Mouse (Mus musculus): ENCODE measurements at regions not wholly inside any gene's neighbourhood (a gene's known extent, or its start where the extent isn't known, plus 50 kb on each side); places are given as distances from the start of the nearest gene placed in this dataset.

- ATAC-seq = no peak
- Histone ChIP-seq H3K4me3 (ENCODE audit: low read depth, low read length) (no peak overlapping the region), H3K27me3 (replicated peaks; ENCODE audit: control insufficient read depth, insufficient read depth, low read length) (no peaks in the 10 kb centered on the region), H3K36me3 (ENCODE audit: control insufficient read depth, insufficient read depth) (no peaks in the 10 kb centered on the region), H3K9me3 (ENCODE audit: control insufficient read depth) (no peaks in the 10 kb centered on the region), H3K9ac (ENCODE audit: low read depth, low read length) (no peak overlapping the region), H3K4me1 (replicated peaks; ENCODE audit: control insufficient read depth, insufficient read depth, low read length) (no peaks in the 10 kb centered on the region), H3K27ac (ENCODE audit: low read depth, low read length) (no peak overlapping the region), H3K4me2 (replicated peaks; ENCODE audit: low read depth) (no peak overlapping the region)
- 64% methylated on average over 5 of the region's 5 CpGs for WGBS
- TF ChIP-seq CTCF (IDR thresholded peaks at IDR 0.05; ENCODE audit: low read depth) = no peak
Observed at GRCm38 (mm10) chr13:101368170-101368569, 399.8 kb downstream of the Pik3r1 start.

- H3K9me3 ChIP-seq (ENCODE audit: control insufficient read depth) = no peaks in the 10 kb centered on the region
- no peak overlapping the region for H3K4me2 ChIP-seq (replicated peaks; ENCODE audit: low read depth)
- TF ChIP-seq CTCF (IDR thresholded peaks at IDR 0.05; ENCODE audit: low read depth) = no peak
- H3K27me3 ChIP-seq (replicated peaks; ENCODE audit: control insufficient read depth, insufficient read depth, low read length) = no peaks in the 10 kb centered on the region
- ATAC-seq = no peak
- H3K9ac ChIP-seq (ENCODE audit: low read depth, low read length) = no peak overlapping the region
- H3K27ac ChIP-seq (ENCODE audit: low read depth, low read length) = no peak overlapping the region
- H3K36me3 ChIP-seq (ENCODE audit: control insufficient read depth, insufficient read depth) = no peaks in the 10 kb centered on the region
- 87% methylated on average over 3 of the region's 3 CpGs for WGBS
- no peaks in the 10 kb centered on the region for H3K4me1 ChIP-seq (replicated peaks; ENCODE audit: control insufficient read depth, insufficient read depth, low read length)
- no peak overlapping the region for H3K4me3 ChIP-seq (ENCODE audit: low read depth, low read length)
Observed at GRCm38 (mm10) chr13:101355363-101355762, 412.7 kb downstream of the Pik3r1 start.

GRCm38 (mm10) chr13:101351123-101351522 lies 416.9 kb downstream of the Pik3r1 start:
- WGBS = 71% methylated on average over 4 of the region's 4 CpGs
- no peak overlapping the region for H3K4me3 ChIP-seq (ENCODE audit: low read depth, low read length)
- no peaks in the 10 kb centered on the region for H3K4me1 ChIP-seq (replicated peaks; ENCODE audit: control insufficient read depth, insufficient read depth, low read length)
- TF ChIP-seq CTCF (IDR thresholded peaks at IDR 0.05; ENCODE audit: low read depth) = no peak
- no peaks in the 10 kb centered on the region for H3K27me3 ChIP-seq (replicated peaks; ENCODE audit: control insufficient read depth, insufficient read depth, low read length)
- H3K9me3 ChIP-seq (ENCODE audit: control insufficient read depth) = no peaks in the 10 kb centered on the region
- ATAC-seq = no peak
- no peak overlapping the region for H3K27ac ChIP-seq (ENCODE audit: low read depth, low read length)
- H3K4me2 ChIP-seq (replicated peaks; ENCODE audit: low read depth) = no peak overlapping the region
- H3K9ac ChIP-seq (ENCODE audit: low read depth, low read length) = no peak overlapping the region
- H3K36me3 ChIP-seq (ENCODE audit: control insufficient read depth, insufficient read depth) = no peaks in the 10 kb centered on the region

GRCm38 (mm10) chr13:101349354-101349753 lies 418.7 kb downstream of the Pik3r1 start:
- no peak for TF ChIP-seq CTCF (IDR thresholded peaks at IDR 0.05; ENCODE audit: low read depth)
- WGBS = 83% methylated on average over 2 of the region's 2 CpGs

GRCm38 (mm10) chr13:101338280-101338872 lies 429.6 kb downstream of the Pik3r1 start:
- Histone ChIP-seq H3K9ac (ENCODE audit: low read depth, low read length) (no peak overlapping the region), H3K27ac (ENCODE audit: low read depth, low read length) (no peak overlapping the region), H3K4me3 (ENCODE audit: low read depth, low read length) (no peak overlapping the region), H3K27me3 (replicated peaks; ENCODE audit: control insufficient read depth, insufficient read depth, low read length) (no peaks in the 10 kb centered on the region), H3K4me2 (replicated peaks; ENCODE audit: low read depth) (no peak overlapping the region), H3K36me3 (ENCODE audit: control insufficient read depth, insufficient read depth) (no peaks in the 10 kb centered on the region), H3K4me1 (replicated peaks; ENCODE audit: control insufficient read depth, insufficient read depth, low read length) (no peaks in the 10 kb centered on the region), H3K9me3 (ENCODE audit: control insufficient read depth) (no peaks in the 10 kb centered on the region)
- 89% methylated on average over 3 of the region's 3 CpGs for whole genome bisulfite sequencing
- ATAC-seq = no peak
- no peak for TF ChIP-seq CTCF (IDR thresholded peaks at IDR 0.05; ENCODE audit: low read depth)

More at GRCm38 (mm10) chr13:101349354-101349753, 418.7 kb downstream of the Pik3r1 start:
- no peak for ATAC-seq
- Histone ChIP-seq H3K36me3 (ENCODE audit: control insufficient read depth, insufficient read depth) (no peaks in the 10 kb centered on the region), H3K27ac (ENCODE audit: low read depth, low read length) (no peak overlapping the region), H3K4me2 (replicated peaks; ENCODE audit: low read depth) (no peak overlapping the region), H3K9ac (ENCODE audit: low read depth, low read length) (no peak overlapping the region), H3K4me3 (ENCODE audit: low read depth, low read length) (no peak overlapping the region), H3K9me3 (ENCODE audit: control insufficient read depth) (no peaks in the 10 kb centered on the region), H3K4me1 (replicated peaks; ENCODE audit: control insufficient read depth, insufficient read depth, low read length) (no peaks in the 10 kb centered on the region), H3K27me3 (replicated peaks; ENCODE audit: control insufficient read depth, insufficient read depth, low read length) (no peaks in the 10 kb centered on the region)

GRCm38 (mm10) chr13:101318621-101319020 lies 449.4 kb downstream of the Pik3r1 start:
- no peak overlapping the region for H3K27ac ChIP-seq (ENCODE audit: low read depth, low read length)
- no peaks in the 10 kb centered on the region for H3K36me3 ChIP-seq (ENCODE audit: control insufficient read depth, insufficient read depth)
- TF ChIP-seq CTCF (IDR thresholded peaks at IDR 0.05; ENCODE audit: low read depth) = no peak
- H3K27me3 ChIP-seq (replicated peaks; ENCODE audit: control insufficient read depth, insufficient read depth, low read length) = no peaks in the 10 kb centered on the region
- H3K4me3 ChIP-seq (ENCODE audit: low read depth, low read length) = no peak overlapping the region
- 72% methylated on average over 4 of the region's 4 CpGs for WGBS
- no peak overlapping the region for H3K4me2 ChIP-seq (replicated peaks; ENCODE audit: low read depth)
- no peak for ATAC-seq
- no peaks in the 10 kb centered on the region for H3K4me1 ChIP-seq (replicated peaks; ENCODE audit: control insufficient read depth, insufficient read depth, low read length)
- no peaks in the 10 kb centered on the region for H3K9me3 ChIP-seq (ENCODE audit: control insufficient read depth)
- no peak overlapping the region for H3K9ac ChIP-seq (ENCODE audit: low read depth, low read length)

- Histone ChIP-seq H3K4me2 (replicated peaks; ENCODE audit: low read depth) (no peak overlapping the region), H3K4me3 (ENCODE audit: low read depth, low read length) (no peak overlapping the region), H3K9ac (ENCODE audit: low read depth, low read length) (no peak overlapping the region), H3K36me3 (ENCODE audit: control insufficient read depth, insufficient read depth) (no peaks in the 10 kb centered on the region), H3K27me3 (replicated peaks; ENCODE audit: control insufficient read depth, insufficient read depth, low read length) (no peaks in the 10 kb centered on the region), H3K9me3 (ENCODE audit: control insufficient read depth) (no peaks in the 10 kb centered on the region), H3K27ac (ENCODE audit: low read depth, low read length) (no peak overlapping the region), H3K4me1 (replicated peaks; ENCODE audit: control insufficient read depth, insufficient read depth, low read length) (0 out of 2 replicates have a peak, but pooled peaks cover under 1% of the 10 kb centered on the region)
- ATAC-seq = no peak
- WGBS = 74% methylated on average over 4 of the region's 4 CpGs
- TF ChIP-seq CTCF (IDR thresholded peaks at IDR 0.05; ENCODE audit: low read depth) = no peak
Observed at GRCm38 (mm10) chr13:101316336-101316735, 451.7 kb downstream of the Pik3r1 start.

Data from intestine, postnatal 0 days (tissue).